Mouse (Mus musculus): ENCODE measurements around the gene Aff2.

- TF ChIP-seq POLR2A (IDR thresholded peaks at IDR 0.05; ENCODE audit: borderline replicate concordance, extremely low read depth, insufficient read depth, insufficient read length, poor library complexity, severe bottlenecking) (no peak), CTCF (IDR thresholded peaks at IDR 0.05; ENCODE audit: borderline replicate concordance, extremely low read depth, insufficient read depth, insufficient read length) (no peak)
Observed at GRCm38 (mm10) chrX:69817679-69818078, 457.6 kb downstream of the Aff2 start.

Measured in brain, embryonic 14.5 days (tissue).